Mouse (Mus musculus): ENCODE results near the gene Antxr1.
A peak's percentile ranks its signal among the peaks of the same experiment; 100 is the strongest.

Gene Antxr1

DNA sequence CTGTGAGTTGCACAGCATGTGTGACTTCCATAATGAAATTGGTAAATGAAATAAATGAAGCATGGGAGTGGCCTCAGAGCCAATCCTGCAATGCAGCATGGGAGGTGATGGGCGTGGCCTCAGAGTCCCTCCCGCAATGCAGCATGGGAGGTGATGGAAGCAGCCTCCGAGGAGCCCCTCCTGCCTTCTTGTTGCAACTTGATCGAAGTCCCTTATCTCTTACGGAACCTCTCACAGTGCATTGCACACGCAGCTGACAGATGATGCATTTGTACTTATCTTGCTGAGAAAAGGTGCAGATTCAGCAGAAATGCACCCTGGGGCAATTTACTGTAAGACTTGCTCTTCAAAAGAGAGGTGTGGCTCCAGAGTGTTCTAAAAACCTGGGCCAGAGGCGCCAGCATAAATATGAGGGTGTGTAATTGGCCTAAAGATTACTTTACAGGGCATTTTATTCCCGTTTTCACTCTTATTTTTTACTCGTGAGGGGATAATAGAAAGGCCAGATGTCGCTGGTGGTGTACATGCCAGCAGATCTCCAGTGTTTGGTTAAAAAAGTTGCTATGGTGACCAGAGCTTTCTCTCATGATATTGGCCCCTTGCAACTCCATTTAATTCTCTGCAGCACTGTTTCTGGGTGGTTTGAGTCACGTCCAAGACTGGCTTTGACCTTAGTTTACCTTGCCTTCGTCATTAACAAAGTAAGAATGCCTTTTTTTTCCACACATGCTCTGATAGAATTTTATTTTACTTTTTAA is 195.6 kb downstream of the Antxr1 start:
- no peak for DNase-seq (ENCODE audit: low read depth)

DNA sequence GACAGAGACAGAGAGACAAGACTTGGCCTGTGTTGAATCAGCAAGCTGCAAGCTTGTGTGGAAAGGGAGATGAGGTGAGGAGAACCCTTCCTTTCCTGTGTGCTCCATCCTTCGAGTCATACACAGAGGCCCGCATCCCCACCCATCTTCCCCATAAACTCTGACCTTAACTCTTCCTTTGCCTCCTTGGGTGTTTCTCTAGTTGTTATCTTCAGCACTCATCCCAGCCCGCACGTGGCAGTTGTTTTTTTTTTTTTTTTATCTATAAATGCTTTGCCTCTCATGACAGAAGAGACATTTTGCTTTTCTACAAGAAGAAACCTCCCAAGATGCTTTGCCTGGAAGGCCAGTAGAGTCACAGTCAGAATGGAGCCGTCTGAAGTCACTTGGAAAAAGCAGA is 197.1 kb downstream of the Antxr1 start:
- DNase-seq (ENCODE audit: low read depth): no peak

DNA sequence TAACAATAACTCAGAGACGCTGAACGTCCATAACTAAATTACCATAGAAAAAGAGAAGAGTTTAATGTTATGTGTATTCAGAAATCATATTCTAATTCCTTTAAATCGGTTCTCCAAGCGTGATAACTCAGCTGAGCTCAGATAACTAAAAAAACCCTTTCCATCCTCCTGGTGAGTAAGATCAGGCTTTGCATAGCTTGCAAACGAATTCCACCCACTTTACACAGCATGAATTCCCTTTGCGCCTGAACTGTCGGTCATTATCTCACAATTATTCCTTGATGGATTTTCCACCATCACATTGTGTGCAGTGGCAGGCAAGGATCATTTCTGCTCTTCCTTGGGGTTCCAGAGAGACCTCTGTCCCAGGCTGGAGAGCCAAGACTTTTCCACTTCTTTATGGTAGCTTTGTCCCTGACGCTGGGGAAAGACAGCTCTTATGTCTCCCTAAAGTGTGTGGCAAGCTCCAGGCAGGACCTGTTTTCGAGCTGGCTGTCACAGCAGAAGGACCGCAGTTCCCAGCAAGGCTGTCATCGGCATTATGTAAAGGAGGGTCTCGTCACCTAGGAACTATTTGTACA is 201.6 kb downstream of the Antxr1 start:
- DNase-seq (ENCODE audit: low read depth): no peak

DNA sequence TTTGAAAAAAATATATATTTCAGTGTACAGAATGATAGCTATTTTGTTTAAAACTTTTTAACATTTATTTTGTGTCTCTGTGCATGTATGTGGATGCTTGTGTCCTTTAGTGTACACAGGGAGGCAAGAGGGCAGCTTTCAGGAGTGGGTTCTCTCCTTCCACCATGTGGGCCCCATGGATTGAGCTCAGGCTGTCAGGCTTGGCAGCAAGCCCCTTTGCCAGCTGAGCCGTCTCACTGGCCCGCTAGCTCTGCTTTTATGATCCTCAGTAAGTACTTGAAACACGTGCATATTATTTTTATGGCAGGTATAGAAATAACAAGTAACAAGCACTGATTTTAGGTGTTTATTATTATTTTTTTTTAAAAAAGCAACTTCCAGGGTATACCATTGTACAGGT is 202.1 kb downstream of the Antxr1 start:
- no peak for DNase-seq (ENCODE audit: low read depth)

DNA sequence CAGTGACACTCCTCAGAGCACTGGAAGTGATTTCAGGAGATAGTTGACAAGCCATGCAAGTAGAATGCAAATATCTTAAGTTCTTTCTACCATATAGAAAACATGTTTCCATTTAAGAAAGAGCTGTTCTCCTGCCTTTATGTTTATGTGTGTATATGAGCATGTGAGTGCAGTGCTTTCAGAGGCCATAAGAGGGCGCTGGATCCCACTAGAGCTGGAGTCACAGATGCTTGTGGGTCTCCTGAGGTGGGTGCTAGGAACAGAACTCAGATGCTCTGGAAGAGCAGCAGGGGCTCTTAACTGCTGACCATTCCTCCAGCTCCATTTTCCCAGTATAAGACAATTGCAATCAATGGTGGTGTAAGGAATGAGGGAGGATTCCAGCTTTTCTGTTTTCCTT is 204.5 kb downstream of the Antxr1 start:
- DNase-seq (ENCODE audit: low read depth): no peak

DNA sequence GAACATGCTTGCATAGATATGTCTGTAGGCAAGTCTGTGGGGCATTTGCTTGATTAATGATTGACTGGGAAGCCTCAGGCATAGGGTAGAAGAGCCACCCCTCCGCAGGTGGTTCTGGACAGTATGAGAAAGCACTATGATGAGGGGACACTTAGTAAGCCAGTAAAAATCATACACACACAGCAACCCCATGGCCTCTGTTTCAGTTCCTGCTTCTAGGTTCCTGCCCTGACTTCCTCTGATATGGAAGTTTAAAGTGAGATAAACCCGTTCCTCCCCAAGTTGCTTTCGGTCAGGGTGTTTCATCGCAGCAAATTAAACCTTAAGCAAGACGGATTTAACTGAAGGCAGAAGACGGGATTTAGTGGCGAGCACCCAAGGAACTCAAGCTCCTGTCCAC is 205.0 kb downstream of the Antxr1 start:
- DNase-seq (ENCODE audit: low read depth): no peak

DNA sequence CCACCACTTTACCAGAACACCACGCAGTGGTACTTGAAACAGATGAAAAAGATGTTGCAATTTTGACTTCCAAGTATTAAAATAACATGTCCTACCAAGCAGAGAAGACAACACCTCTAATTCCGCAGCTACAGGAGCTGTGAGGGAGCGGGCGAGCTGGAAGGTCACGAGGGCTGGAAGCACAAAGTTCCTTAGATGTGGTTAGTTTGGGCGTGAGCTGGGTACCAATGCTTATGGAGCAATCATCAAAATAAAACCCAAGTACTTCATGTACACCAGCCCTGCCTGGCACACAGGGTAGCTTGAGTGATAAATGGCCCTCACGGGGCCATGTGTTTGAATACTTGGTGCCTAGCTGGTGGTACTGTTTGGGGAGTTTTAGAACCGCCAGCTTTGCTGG is 205.8 kb downstream of the Antxr1 start:
- peak; percentile 29 for DNase-seq (ENCODE audit: low read depth)

DNA sequence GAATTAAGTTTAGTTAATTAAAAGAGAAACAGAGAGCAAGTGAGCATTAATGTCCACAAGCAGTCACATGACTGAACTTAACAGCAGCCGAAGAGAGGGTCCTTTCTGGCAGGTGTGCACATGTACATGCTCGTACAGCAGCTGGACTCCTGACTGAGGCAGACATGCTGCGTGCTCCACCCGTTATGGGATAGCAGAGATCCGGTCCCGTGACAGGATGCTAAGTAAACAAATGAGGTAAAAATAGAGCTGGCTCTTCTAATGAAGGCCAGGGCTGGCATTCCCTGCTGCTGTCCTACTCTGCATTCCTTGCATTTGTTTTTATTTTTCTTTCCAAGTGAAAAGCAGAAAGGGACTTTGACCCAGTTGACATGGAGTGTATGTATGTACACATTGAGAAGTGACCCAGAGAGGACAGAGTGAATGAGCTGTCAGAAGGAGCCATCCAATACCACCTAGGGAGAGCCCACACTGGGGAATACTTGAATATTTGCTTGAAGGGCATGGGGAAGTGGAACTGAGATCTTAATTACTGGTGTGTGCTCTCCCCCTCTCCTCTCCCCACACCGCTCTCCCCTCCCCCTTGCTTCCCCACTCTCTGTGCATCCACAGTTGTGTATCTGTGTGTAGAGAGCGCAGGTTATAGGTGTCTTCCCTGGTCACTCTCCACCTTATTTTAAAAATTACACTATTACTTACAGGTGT is 208.4 kb downstream of the Antxr1 start:
- peak; percentile 25 for DNase-seq (ENCODE audit: low read depth)

DNA sequence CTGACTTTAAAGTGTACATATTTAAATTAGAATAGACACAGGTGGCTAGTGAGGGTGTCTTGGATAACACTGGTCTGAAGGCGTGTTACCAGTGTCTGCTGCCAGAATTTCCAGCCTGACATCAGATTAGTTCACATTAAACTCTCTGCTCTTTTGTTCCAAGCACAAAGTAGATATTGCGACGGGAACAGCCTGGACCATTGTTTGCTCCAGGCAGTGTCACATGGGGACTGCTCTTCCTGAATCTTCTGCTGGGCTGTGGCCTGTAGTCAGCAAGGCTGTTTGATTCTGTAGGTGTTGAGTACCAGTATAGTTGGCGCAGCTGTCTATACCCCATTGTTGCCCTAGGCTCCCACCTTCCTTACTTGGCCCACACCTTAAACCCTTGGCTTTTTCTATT is 211.6 kb downstream of the Antxr1 start:
- DNase-seq (ENCODE audit: low read depth): no peak

DNA sequence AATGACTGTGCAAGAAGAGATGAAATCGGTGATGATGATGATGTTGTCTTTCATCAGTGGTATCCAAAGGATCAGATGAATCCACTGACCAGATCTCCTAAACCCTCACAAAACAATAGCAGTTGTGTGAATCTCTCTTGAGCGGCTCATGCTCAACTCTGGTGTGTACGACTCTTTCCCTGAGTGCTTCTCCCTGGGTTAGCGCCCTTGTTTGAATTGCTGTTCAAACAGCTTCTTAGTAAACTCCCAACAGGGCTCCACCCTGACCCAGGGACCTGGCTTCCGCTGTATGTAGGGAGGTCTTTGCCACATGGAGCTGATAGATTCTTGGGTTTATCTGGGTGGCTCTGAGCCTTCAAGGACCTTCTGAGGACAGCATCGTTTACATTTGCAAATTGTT is 212.2 kb downstream of the Antxr1 start:
- DNase-seq (ENCODE audit: low read depth): no peak

DNA sequence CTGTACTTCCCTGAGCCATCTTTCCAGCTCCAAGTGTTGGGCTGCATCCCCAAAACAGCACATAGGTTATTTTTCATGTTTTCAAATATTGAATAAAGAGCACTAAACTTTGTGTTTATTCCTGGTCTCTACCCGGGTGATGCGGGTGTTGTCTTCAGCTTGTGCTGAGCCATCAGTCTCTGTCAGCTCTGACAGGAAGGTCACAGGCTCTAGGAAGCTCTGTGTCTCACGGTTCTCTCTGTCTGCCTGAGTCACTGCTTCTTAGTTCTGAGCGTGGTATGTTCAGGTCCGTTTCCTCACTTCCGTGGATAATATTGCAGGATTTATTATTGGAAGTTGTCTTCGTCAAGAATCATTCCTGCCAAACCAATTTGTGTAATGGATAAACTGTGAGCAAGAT is 213.7 kb downstream of the Antxr1 start:
- no peak for DNase-seq (ENCODE audit: low read depth)

DNA sequence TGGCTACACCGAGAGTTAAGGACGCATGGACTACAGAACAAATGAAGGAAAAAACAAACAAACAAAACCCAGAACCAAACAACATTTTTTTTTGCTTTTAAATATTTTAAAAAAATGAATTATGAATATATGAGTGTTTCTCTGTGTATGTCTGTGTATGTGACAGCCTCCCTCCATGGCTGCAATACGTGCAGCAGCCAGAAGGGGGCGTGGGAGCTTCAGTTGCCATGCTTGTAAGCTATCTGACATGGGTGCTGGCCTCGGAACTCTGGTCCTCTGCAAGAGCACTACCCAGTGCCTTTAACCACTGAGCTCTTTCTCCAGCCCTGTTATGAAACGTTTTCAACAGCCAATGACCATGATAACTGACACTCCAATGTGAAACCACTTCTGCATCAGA is 215.0 kb downstream of the Antxr1 start:
- DNase-seq (ENCODE audit: low read depth): peak; percentile 43

DNA sequence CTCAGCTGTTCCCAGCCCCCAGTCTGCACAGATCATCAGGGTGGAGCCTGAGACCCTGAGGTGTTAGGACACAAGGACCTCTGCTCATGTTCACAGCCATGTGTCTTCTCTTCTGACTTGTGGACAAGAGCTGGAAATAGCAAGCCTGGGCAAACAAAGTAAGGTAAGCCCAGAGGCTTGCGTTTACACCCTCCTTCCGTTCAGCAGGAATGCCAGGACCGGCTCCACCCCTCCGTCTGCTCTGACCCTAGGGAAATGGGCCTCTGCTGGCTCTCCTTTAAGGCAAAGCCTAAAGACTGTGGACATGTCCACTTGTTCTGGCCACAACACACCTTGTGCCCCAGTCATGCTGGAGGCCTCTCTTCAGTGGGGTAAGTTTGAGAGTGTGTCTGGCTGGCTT is 215.6 kb downstream of the Antxr1 start:
- no peak for DNase-seq (ENCODE audit: low read depth)

DNA sequence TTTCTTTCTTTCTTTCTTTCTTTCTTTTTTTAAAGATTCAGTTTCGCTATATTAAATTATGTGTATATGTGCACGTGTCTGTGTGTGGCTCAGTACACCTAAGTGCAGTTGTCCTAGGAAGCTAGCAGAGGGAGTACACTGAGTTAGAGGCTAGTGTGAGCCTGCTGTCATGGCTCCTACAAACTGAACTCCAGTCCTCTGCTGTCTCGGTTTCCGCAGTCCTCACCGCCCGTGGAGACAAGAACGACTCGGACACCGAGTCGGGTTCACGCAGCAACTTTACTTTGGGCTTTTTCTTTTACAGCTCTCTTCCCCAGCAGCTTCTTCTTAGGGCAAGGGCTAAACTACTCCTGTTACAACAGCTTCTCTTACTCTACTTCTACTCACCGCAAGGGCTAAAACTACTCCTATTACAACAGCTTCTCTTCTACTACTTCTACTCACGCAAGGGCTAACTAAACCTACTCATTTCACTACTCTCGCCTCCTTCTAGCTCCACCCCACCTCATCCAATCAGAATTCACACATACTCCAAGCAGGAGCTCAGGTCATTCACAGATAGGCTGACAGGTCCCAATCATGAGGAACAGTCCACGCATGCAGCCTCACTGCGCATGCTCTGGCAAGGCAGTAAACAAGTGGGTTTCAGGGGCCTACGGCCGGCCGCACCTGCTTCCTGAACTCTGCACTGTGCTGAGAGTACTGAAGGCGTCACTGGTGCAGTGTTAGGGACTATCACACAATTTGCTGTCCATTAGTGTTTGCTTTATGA is 216.4 kb downstream of the Antxr1 start:
- DNase-seq (ENCODE audit: low read depth): peak; percentile 58

DNA sequence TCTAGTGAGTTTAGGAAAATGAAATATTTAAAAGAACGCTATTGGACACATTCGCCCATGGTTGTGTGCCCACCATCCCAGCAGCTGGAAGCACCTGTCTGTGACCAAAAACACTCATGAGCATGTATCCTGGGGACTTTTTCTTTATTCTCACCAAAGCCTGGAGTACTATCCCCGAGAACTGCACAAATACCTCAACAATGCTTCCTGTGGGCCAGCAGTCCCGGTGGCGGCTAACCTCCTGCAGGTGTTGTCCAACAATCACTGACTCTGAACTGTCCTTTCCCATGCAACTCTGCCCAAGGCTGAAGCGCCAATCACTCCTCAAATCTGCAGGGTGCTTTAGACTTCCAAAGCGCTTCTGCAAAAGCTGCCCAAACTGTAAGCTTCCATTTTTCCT is 219.0 kb downstream of the Antxr1 start:
- no peak for DNase-seq (ENCODE audit: low read depth)

DNA sequence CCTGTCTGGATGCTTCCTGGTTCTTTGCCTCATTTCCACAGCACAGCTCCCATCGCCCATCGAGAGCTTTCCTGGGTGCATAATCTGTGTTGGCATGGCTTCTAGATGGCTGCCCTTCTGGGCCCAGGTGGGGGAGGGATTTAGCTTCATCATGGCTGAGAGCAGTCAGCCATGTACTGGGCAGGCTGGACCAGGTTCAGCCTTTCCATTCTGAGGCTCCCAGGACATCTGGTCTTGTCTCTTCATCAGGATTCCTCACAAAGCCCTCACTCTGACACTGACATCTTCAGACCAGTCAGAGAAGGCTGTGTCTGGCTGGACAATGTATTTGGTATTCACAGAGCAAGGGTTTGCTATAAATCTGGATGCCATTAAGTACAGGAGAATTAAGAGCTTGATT is 219.6 kb downstream of the Antxr1 start:
- no peak for DNase-seq (ENCODE audit: low read depth)

DNA sequence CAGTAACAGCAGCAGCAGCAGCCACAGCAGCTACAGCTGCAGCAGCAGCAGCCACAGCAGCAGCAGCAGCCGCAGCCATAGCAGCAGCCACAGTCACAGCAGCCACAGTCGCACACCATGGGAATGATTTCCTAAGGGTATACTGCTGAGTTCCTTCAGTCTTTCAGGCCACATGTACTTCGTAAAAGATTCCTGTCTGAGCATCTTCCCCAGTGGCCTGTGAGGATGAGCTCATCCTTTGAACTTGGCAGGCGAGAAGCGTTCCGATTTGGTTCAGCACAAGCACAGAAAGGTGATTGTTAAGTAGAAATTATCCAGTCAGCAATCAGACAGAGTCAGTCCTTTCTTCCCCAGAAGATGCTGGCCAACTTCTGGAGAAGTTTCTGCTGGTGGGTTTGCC is 223.5 kb downstream of the Antxr1 start:
- no peak for DNase-seq (ENCODE audit: low read depth)

DNA sequence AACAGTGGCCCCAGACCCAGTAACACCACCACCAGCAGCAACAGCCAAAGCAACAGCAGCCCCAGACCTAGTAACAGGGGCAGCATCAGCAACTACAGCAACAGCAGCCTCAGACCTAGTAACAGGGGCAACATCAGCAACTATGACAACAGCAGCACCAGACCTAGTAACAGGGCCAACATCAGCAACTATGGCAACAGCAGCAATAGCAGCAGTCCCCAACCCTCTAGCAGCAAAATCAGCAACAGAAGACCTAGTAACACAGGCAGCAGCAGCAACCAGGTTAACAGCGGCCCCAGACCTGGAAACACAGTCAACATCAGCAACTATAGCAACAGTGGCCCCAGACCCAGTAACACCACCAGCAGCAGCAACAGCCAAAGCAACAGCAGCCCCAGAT is 224.1 kb downstream of the Antxr1 start:
- no peak for DNase-seq (ENCODE audit: low read depth)

DNA sequence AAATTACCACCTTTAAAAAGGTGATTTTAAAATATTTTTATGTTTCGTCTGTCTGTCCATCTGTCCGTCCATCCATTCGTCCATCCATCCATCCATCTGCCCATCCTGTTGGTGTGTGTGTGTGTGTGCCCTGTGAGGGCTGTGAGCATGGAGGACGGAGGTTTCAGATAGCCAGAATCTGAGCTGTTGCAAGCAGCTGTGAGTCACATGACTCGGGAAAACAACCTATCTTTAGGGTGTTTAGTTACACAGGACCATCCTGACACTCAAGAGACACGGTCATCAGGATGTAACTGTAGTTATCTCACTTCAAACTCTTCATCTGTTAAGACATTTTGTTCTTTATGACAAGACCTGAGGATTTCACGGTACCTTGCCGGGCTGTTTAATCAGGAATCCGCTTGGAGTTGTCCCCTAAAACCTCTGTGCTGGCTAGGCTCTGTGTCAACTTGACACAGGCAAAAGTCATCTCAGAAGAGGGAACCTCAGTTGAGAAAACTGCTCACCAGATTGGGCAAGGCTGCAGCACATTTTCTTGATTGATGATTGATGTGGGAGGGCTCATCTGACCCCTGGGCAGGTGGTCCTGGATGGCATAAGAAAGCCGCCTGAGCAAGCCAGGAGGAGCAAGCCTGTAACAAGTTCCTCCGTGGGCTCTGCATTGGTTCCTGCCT is 231.4 kb downstream of the Antxr1 start, which contains the start of gene D6Ertd527e:
D6Ertd527e (plus strand) TSS at position 624 of the 674 bp plus-strand sequence.
- DNase-seq (ENCODE audit: low read depth): no peak

DNA sequence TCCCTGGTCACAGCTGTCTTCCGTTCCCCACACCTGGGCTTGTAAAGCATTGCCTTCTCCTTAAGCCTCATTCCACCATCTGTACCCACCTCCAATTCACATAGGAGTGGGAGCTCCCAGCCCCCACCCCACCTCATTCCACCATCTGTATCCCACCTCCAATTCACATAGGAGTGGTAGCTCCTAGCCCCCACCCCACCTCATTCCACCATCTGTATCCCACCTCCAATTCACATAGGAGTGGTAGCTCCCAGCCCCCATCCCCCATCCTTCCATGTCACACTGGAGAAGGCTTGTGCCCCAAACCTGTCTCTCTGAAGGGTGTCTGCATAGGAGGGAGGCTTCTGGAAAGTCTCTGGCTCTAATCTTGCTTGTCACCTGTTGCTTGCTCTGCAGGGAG is 232.3 kb downstream of the Antxr1 start:
- no peak for DNase-seq (ENCODE audit: low read depth)

DNA sequence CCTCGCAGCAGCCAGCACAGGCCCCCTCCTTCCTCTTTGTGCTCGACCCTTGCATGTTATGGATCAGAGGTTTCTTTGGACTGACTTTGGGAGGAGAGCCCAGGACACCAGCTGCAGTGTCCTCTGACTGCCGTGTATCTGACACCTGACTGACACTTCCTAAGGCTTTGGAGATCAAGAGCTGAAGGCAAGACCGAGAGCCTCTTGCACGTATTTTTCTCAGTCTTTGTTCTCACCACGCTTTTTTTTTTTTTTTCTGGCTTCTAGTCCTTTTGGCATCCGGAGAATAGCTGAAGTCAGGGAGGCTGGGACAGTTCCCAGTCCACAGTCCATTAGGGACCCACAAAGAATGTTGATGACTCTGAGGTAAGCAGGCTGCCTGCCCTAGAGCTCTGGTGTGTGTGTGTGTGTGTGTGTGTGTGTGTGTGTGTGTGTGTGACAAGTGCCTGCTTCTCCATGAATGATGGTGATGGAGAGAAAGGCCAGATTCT is 233.2 kb downstream of the Antxr1 start:
- DNase-seq (ENCODE audit: low read depth): no peak

DNA sequence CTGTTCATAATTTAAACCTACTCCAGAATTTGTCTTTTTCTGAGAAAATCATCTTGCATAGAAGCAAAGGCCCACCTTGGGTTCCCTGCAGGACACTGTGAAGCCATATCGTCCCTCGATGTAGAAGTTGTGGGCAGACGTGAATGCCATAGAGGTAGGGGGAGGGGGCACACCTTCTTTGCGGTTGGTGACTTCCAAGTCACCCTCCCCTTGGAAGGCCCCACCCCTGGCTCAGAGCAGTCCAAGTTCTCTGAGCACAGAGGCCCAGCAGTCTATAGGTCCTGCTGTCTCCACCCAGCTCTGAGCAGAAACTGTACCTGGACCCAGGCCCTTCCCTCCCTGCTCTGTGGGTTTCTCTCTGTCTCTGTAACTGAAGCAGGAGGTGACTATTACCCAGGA is 233.7 kb downstream of the Antxr1 start:
- no peak for DNase-seq (ENCODE audit: low read depth)
